Mouse (Mus musculus) neural tube, embryonic 13.5 days (tissue): ENCODE results near the gene Gtf2e1. TPM values are rescaled to one million over a fixed set of nuclear protein-coding genes. Genes with fewer than 3 reads are reported as not detected.

ENCODE experiments used
- ATAC-seq: fragments of 200-750 bp; cut with Nextera tagmentation; 2 replicates; pipeline ENCODE4 v1.8.0; 2017; ENCODE audit warnings: low read depth, mild to moderate bottlenecking, moderate TSS enrichment, moderate library complexity
- H3K27ac ChIP-seq: fragments of 300-500 bp; sonication (generic); replicated peaks from 2 replicates; pipeline ENCODE4 v1.5.1; 2015; ENCODE audit warnings: moderate library complexity, mild to moderate bottlenecking, inconsistent platforms
- H3K27me3 ChIP-seq: fragments of 300-500 bp; sonication (generic); 2 replicates; pipeline ENCODE4 v1.6.1; 2015; ENCODE audit warnings: mild to moderate bottlenecking, inconsistent platforms
- H3K36me3 ChIP-seq: fragments of 300-500 bp; sonication (generic); 2 replicates; pipeline ENCODE4 v1.6.1; 2015; ENCODE audit warnings: mild to moderate bottlenecking, inconsistent platforms
- H3K4me1 ChIP-seq: fragments of 300-500 bp; sonication (generic); replicated peaks from 2 replicates; pipeline ENCODE4 v1.6.1; 2015; ENCODE audit warnings: inconsistent platforms
- H3K4me2 ChIP-seq: fragments of 300-500 bp; sonication (generic); 2 replicates; pipeline ENCODE4 v1.6.1; 2015; ENCODE audit warnings: inconsistent platforms, mild to moderate bottlenecking, moderate library complexity
- H3K4me3 ChIP-seq: fragments of 300-500 bp; sonication (generic); 2 replicates; pipeline ENCODE4 v1.5.1; 2015; ENCODE audit warnings: mild to moderate bottlenecking, inconsistent platforms
- H3K9ac ChIP-seq: fragments of 300-500 bp; sonication (generic); 2 replicates; pipeline ENCODE4 v1.6.1; 2015; ENCODE audit warnings: moderate library complexity, mild to moderate bottlenecking, inconsistent platforms
- H3K9me3 ChIP-seq: fragments of 300-500 bp; sonication (generic); 2 replicates; pipeline ENCODE4 v1.6.1; 2016; ENCODE audit warnings: inconsistent platforms
- WGBS: fragments of 180-500 bp; shearing (Covaris S2); methylation state at CpG from one replicate; pipeline ENCODE4 v1.1.7; 2015; 5-methylcytosine and 5-hydroxymethylcytosine counted together
- polyA plus RNA-seq: library from polyadenylated mRNA; unstranded; fragments of >200 nt; fragmentation: Nextera tagmentation; extraction: Ambion mirVana; gene quantifications from 2 replicates; pipeline ENCODE4 v1.2.1, GENCODE M21; 2015

The Gtf2e1 gene
- polyA plus RNA-seq, 1 experiment from 2014 or later, result 28.5 TPM

DNA sequence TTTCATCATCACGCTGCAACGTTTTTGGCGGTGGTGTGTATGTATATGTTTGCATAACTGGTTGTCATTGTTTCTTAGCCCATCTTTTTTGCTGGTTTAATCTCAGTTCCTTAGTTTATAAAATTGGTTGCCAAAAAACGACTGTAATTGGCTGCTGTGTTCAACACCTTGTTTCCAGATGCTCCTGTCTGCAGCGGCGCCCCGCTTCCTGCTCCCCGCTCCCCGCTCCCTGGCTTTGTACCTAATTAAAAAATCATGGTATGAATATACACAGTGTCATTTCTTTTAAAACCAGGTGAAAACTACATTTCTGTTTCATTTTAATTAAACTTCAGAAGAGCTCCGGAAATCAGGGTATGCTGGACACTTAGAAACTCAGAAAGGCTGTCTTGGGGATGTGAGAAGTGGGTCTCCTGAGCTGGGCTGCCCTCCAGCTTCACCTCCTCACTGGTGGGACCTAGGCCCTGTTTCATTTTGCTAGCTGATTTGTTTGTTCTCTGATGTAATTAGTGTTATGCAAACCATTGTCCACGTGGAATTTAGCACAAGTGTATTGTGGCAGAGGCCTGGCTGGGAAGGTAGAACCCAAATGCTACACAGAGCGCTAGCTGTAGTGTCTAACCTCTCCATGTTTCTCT lies 32.6 kb upstream of the Gtf2e1 start:
- ATAC-seq, result no peak
- H3K9ac ChIP-seq, result no peak overlapping the region
- no peak overlapping the region for H3K4me2 ChIP-seq
- H3K27me3 ChIP-seq, result no peaks in the 10 kb centered on the region
- H3K36me3 ChIP-seq, result 0 out of 2 replicates have a peak, but pooled peaks cover 11% of the 10 kb centered on the region
- H3K4me3 ChIP-seq, result no peak overlapping the region
- 86% methylated on average over 12 of the region's 12 CpGs for WGBS
- no peak overlapping the region for H3K27ac ChIP-seq
- H3K9me3 ChIP-seq, result no peaks in the 10 kb centered on the region
- H3K4me1 ChIP-seq, result peaks cover 6% of the 10 kb centered on the region; the same call in 1 of the 2 replicates

DNA sequence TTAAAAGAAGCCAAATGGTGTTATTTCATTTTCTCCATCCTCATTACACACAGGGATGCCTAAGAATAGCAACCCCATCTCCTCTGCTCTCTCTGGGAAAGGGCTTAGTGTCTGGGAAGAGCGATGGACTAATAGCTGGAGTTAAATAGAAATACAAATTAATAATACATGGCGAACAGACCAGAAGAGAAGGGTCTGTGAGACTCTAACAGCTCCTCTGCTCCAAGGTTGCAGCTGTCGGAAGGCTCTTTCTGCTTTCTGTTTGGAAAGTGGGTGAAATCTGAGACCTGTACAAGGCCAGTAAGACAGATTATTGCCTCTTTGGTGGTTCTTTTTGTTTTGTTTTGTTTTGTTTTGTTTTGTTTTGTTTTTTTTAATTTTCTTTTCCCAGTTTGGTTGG lies 32.0 kb upstream of the Gtf2e1 start:
- Histone ChIP-seq H3K27me3 (no peaks in the 10 kb centered on the region), H3K36me3 (0 out of 2 replicates have a peak, but pooled peaks cover 11% of the 10 kb centered on the region), H3K9ac (no peak overlapping the region), H3K4me3 (no peak overlapping the region), H3K4me2 (no peak overlapping the region), H3K4me1 (peaks cover 8% of the 10 kb centered on the region; the same call in 1 of the 2 replicates), H3K9me3 (no peaks in the 10 kb centered on the region), H3K27ac (peak overlapping the region; percentile 34)
- ATAC-seq, result no peak
- WGBS, result 75% methylated on average over 3 of the region's 3 CpGs

DNA sequence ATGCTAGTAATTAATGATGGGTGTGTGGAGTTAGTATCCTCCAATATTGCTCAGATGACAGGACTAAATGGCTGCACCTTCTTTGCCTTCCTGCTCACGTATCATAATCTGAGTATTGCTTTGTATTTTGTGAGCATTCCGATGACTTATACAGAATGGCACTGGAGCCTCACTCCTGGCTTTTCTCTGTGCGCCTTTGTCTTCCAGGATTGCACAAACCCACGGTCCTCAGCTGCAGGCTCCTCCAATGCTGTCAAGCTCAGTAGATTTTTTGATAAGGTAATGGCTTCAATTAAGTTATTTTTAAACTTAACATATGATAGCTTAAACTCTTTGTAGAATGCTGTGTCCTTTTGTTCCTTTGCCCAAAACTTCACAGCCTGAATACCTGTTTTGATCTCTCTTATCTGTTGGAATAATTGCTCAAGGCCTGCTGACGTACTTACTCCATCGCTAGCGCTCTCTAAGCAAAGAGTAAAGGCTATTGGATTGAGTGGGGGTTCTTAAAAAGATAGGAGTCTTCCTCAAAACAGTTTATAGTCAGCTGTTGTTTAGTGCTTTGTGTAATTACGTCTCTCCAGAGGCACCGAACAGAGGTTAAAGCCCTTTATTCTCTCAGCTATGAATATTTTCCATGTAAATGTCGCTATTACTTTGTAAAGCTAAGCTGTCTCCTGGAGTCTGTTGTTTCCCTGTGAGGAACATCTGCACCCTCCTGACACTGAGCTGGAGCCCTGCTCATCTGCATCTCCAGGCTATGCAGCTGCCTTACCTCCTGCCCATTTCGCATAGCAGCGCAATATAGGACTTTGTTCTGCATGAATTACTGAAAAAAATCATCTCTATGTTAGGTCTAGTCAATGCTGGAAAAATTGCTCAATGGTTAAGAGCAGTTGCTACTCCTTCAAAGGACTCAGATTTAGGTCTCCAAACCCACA lies 27.8 kb upstream of the Gtf2e1 start:
- Histone ChIP-seq H3K4me2 (no peak overlapping the region), H3K27me3 (no peaks in the 10 kb centered on the region), H3K27ac (no peak overlapping the region), H3K9me3 (no peaks in the 10 kb centered on the region), H3K36me3 (0 out of 2 replicates have a peak, but pooled peaks cover 4% of the 10 kb centered on the region), H3K4me3 (no peak overlapping the region), H3K4me1 (peaks cover 9% of the 10 kb centered on the region; the same call in 1 of the 2 replicates), H3K9ac (no peak overlapping the region)
- no peak for ATAC-seq
- WGBS, result 81% methylated on average over 12 of the region's 12 CpGs

DNA sequence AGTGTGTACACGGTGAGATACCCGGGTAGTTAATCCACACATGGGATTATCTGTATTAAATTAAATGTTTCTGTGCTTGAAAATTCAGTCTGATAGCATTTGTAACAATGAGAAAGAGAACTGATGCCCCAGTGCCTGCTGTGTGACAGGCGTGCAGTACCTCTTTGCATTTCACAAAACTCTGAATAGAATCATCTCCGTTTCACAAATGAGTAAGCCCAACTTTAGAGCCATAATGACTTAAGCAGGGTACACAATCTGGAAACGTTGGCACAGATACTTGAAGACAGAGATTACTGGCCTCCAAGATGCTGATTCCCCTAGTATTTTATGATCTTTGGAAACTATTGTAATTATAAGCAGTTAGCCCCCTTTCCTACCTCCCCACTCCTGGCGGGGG lies 26.5 kb upstream of the Gtf2e1 start:
- H3K36me3 ChIP-seq, result no peaks in the 10 kb centered on the region
- H3K9me3 ChIP-seq, result no peaks in the 10 kb centered on the region
- 77% methylated on average over 6 of the region's 6 CpGs for WGBS
- no peaks in the 10 kb centered on the region for H3K27me3 ChIP-seq
- ATAC-seq, result no peak
- H3K4me3 ChIP-seq, result no peak overlapping the region
- no peak overlapping the region for H3K9ac ChIP-seq
- no peak overlapping the region for H3K4me2 ChIP-seq
- H3K4me1 ChIP-seq, result peaks cover 10% of the 10 kb centered on the region; the same call in 1 of the 2 replicates
- H3K27ac ChIP-seq, result no peak overlapping the region

DNA sequence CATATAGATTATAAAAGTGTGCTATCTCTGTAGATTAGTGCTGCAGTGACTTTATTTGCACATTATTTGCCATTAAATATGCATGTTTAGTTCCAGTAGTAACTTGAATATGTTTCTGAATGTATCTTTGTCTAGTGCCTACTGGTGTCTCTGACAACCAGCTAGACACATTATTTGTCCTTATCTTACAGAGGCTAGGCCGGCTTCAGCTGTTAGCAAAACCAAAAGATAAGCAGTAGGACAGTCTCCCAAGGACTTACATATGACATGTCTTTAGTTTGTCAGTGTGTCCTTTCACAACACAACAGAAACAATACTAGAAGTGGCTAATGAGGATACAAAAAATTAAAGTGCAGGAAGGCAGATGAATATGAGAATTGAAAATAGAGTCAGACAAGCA lies 25.5 kb upstream of the Gtf2e1 start:
- no peaks in the 10 kb centered on the region for H3K9me3 ChIP-seq
- H3K4me3 ChIP-seq, result no peak overlapping the region
- no peaks in the 10 kb centered on the region for H3K27me3 ChIP-seq
- H3K9ac ChIP-seq, result no peak overlapping the region
- WGBS, result 96% methylated on average over 1 of the region's 1 CpGs
- no peak overlapping the region for H3K27ac ChIP-seq
- H3K4me1 ChIP-seq, result peaks cover 10% of the 10 kb centered on the region; the same call in 1 of the 2 replicates
- ATAC-seq, result no peak
- no peak overlapping the region for H3K4me2 ChIP-seq
- no peaks in the 10 kb centered on the region for H3K36me3 ChIP-seq

DNA sequence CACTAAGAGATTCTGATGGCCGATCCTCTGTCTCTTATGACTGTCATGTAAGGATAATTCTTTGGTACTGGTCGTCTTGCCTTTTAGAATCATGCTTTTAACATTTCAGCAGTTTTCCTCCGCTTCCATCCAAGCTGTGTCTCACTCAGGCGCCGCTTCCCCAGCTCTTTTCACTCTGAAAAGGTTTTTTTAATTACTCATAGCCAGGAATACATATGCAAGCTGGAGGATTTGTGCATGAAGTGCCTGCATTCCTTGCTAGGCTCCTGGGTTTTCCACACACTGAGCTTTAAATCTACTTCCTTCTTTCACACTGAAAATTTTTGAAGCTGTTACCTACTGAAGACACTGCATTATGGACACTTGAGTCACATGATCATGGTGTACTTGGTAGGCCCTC lies 23.4 kb upstream of the Gtf2e1 start:
- no peak overlapping the region for H3K9ac ChIP-seq
- peaks cover 10% of the 10 kb centered on the region; the same call in 1 of the 2 replicates for H3K4me1 ChIP-seq
- 75% methylated on average over 5 of the region's 5 CpGs for WGBS
- no peak overlapping the region for H3K27ac ChIP-seq
- H3K36me3 ChIP-seq, result peaks cover 10% of the 10 kb centered on the region
- H3K4me2 ChIP-seq, result no peak overlapping the region
- H3K4me3 ChIP-seq, result no peak overlapping the region
- ATAC-seq, result no peak
- no peaks in the 10 kb centered on the region for H3K27me3 ChIP-seq
- H3K9me3 ChIP-seq, result no peaks in the 10 kb centered on the region

DNA sequence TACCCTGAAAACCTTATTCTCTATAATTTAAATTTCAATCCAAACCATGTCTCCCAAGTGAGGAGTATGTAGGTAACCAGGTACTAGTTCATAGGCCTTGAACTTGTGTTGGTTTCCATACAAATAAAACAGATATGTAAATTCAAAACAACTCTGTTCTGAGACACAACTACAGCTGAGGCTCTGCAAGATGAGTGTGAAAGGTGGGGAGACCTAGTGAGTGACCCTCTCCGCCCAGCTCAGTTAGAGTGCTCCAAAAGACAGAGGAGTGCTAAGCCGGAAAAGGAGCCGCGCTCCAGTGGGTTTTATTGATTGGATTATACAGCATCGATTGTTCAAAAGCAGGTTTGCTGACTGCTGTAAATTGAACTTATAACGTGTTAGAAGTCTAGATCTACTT lies 22.8 kb upstream of the Gtf2e1 start:
- Histone ChIP-seq H3K4me3 (no peak overlapping the region), H3K4me2 (no peak overlapping the region), H3K9me3 (no peaks in the 10 kb centered on the region), H3K4me1 (peaks cover 6% of the 10 kb centered on the region; the same call in 1 of the 2 replicates), H3K27me3 (no peaks in the 10 kb centered on the region), H3K9ac (no peak overlapping the region), H3K36me3 (peaks cover 15% of the 10 kb centered on the region), H3K27ac (no peak overlapping the region)
- no peak for ATAC-seq
- 58% methylated on average over 6 of the region's 6 CpGs for WGBS

DNA sequence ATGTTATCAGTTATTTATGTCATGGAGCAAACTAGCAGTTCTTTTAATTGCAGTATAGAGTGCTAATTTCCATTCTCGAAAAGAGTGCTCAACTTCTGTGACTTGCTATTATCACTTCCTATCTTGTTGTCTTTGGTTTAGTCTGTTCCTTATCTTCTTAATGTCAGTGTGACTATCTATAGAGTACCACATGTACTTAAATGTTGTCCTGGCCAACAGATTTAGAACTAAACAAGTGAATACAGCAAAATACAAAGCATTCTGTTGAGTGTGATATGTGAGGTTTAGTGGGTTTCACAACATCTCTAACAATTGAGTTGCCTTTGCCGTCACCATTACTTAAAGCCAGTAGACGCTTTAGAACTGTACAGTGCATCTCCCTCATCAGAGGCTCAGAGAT lies 13.2 kb upstream of the Gtf2e1 start:
- H3K9me3 ChIP-seq, result no peaks in the 10 kb centered on the region
- no peak overlapping the region for H3K4me3 ChIP-seq
- peaks cover 18% of the 10 kb centered on the region for H3K4me1 ChIP-seq
- no peaks in the 10 kb centered on the region for H3K27me3 ChIP-seq
- no peak overlapping the region for H3K4me2 ChIP-seq
- WGBS, result 94% methylated on average over 3 of the region's 3 CpGs
- H3K9ac ChIP-seq, result no peak overlapping the region
- H3K27ac ChIP-seq, result no peak overlapping the region
- no peak for ATAC-seq
- H3K36me3 ChIP-seq, result peaks cover 14% of the 10 kb centered on the region

DNA sequence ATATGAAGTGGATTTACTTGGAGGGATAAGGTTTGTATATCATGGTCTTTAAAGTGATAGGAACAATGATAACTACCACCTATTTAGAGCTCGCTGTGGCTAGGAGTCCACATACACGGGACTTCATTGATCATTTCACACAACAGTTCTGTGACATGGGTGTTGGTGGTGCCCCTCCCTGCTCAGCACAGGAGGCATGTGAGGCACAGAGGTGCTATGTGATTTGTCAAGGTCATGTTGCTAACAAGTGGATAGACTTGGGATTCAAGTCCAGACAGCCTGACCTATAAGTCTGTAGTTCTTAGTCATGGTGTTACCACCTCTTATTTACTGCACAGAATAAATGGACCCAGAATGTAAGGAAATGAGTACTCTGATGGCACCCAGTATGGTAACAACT lies 11.4 kb upstream of the Gtf2e1 start:
- no peaks in the 10 kb centered on the region for H3K9me3 ChIP-seq
- H3K27me3 ChIP-seq, result no peaks in the 10 kb centered on the region
- peaks cover 18% of the 10 kb centered on the region for H3K4me1 ChIP-seq
- no peak overlapping the region for H3K27ac ChIP-seq
- no peak overlapping the region for H3K9ac ChIP-seq
- 79% methylated on average over 2 of the region's 2 CpGs for WGBS
- H3K36me3 ChIP-seq, result no peaks in the 10 kb centered on the region
- no peak overlapping the region for H3K4me3 ChIP-seq
- no peak for ATAC-seq
- H3K4me2 ChIP-seq, result no peak overlapping the region

DNA sequence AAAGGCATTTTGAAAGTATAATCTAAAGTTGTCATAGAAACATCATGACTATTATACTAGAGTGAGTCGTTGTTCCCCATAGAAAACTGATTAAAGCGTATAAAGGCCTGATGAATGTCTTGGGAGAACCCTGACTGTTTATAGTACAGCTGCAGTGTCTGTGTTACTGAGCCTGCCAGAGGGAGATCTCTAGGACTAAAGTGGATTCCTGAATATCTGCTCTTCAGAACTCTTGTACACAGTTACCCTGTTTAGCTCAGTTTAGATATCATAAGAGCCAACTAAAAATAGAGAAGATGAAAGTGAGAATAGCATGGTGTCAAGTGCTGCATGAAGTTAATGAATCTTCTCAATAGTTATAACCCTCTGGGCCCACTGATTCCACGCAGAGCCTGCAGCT lies 10.7 kb upstream of the Gtf2e1 start:
- Histone ChIP-seq H3K9ac (no peak overlapping the region), H3K4me2 (no peak overlapping the region), H3K9me3 (no peaks in the 10 kb centered on the region), H3K4me3 (no peak overlapping the region), H3K27me3 (no peaks in the 10 kb centered on the region), H3K27ac (no peak overlapping the region), H3K4me1 (peaks cover 18% of the 10 kb centered on the region), H3K36me3 (no peaks in the 10 kb centered on the region)
- ATAC-seq, result no peak
- 25% methylated on average over 3 of the region's 3 CpGs for WGBS

DNA sequence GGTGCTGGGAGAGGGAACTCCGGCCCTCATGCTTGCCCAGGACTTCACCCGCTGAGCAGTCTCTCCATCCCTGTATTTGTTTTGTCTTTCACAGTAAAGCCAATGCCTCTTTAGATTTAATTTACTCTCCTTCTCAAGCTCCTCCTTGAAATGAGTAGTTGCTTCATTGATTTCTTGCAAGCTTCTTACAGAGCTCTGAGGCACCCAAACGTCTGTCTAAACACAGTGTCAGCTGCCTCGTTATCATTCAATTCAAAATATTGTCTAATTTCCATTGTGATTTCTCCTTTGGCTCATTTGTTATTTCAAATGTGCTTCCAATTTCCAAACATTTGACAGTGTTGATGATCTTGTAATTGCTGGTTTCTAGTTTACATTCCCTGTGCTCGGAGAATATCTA lies 6.7 kb upstream of the Gtf2e1 start:
- H3K4me3 ChIP-seq, result no peak overlapping the region
- no peak overlapping the region for H3K4me2 ChIP-seq
- ATAC-seq, result no peak
- H3K9ac ChIP-seq, result no peak overlapping the region
- H3K27me3 ChIP-seq, result no peaks in the 10 kb centered on the region
- H3K4me1 ChIP-seq, result peaks cover 18% of the 10 kb centered on the region
- no peaks in the 10 kb centered on the region; the same call in 1 of the 2 replicates for H3K36me3 ChIP-seq
- 77% methylated on average over 5 of the region's 5 CpGs for WGBS
- H3K27ac ChIP-seq, result no peak overlapping the region
- no peaks in the 10 kb centered on the region for H3K9me3 ChIP-seq

DNA sequence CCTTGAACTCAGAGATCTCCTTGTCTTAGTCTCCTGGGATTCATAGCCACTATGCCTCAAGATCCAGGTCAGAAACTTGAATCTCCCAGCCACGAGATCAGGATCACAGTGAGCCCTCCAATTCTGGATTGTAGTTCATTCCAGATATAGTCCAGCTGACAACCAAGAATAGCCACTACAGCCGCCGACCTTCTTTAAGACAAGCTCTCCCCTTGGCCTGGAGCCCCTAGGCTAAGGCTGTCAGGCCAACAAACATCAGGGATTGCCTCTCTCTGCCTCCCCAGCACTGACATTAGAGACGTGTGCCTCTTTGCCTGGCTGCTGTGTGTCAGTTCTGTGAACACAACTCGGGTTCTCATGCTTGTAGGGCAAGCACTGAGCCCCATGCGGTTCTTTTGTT lies 1.2 kb upstream of the Gtf2e1 start:
- no peaks in the 10 kb centered on the region for H3K9me3 ChIP-seq
- H3K4me3 ChIP-seq, result peak overlapping the region; percentile 63
- ATAC-seq, result no peak
- no peak overlapping the region for H3K27ac ChIP-seq
- H3K36me3 ChIP-seq, result peaks cover under 1% of the 10 kb centered on the region; the same call in 1 of the 2 replicates
- H3K4me2 ChIP-seq, result peak overlapping the region; percentile 71
- peak overlapping the region; percentile 77; the same call in 1 of the 2 replicates for H3K9ac ChIP-seq
- no peaks in the 10 kb centered on the region for H3K27me3 ChIP-seq
- peaks cover 28% of the 10 kb centered on the region for H3K4me1 ChIP-seq
- WGBS, result 88% methylated on average over 6 of the region's 6 CpGs
